Mouse (Mus musculus) MEL (cell line): ENCODE measurements at regions not wholly inside any gene's neighbourhood (a gene's known extent, or its start where the extent isn't known, plus 50 kb on each side); places are given as distances from the start of the nearest gene placed in this dataset.

Source experiments
- CTCF ChIP-seq, 3 experiments: IDR thresholded peaks in 2 of 3; conservative IDR thresholded peaks in 1 of 3; 2 replicates each; pipeline ENCODE4 v1.5.1; 2011 to 2012; ENCODE audit warnings: low read length in 3 of 3, low read depth in 2 of 3, mild to moderate bottlenecking in 2 of 3, improper control_type of control experiment in 1 of 3, inconsistent platforms in 1 of 3, mixed read lengths in 1 of 3, moderate library complexity in 1 of 3; ENCODE audit not compliant: control insufficient read depth in 1 of 3, insufficient read depth in 1 of 3, poor library complexity in 1 of 3, severe bottlenecking in 1 of 3
- GATA1 ChIP-seq: IDR thresholded peaks from 2 replicates; pipeline ENCODE4 v1.6.1; 2011; ENCODE audit warnings: low read depth, low read length, improper control_type of control experiment
- JUND ChIP-seq: IDR thresholded peaks from 2 replicates; pipeline ENCODE4 v1.6.1; 2011; ENCODE audit warnings: low read depth, mild to moderate bottlenecking, improper control_type of control experiment, low read length
- MAX ChIP-seq: IDR thresholded peaks from 2 replicates; pipeline ENCODE4 v1.6.1; 2011; ENCODE audit warnings: low read length, improper control_type of control experiment
- MAZ ChIP-seq: IDR thresholded peaks from 2 replicates; pipeline ENCODE4 v1.6.1; 2012; ENCODE audit warnings: low read depth, mild to moderate bottlenecking, inconsistent platforms, low read length, improper control_type of control experiment
- POLR2A ChIP-seq, 2 experiments: IDR thresholded peaks; 2 replicates each; pipeline ENCODE4 v1.6.1; 2011 to 2012; ENCODE audit warnings: low read length in 2 of 2, mild to moderate bottlenecking in 2 of 2, control low read depth in 1 of 2, improper control_type of control experiment in 1 of 2, low read depth in 1 of 2, moderate library complexity in 1 of 2; ENCODE audit not compliant: control insufficient read depth in 1 of 2, insufficient read depth in 1 of 2, poor library complexity in 1 of 2
- POLR2AphosphoS2 ChIP-seq: IDR thresholded peaks from 2 replicates; pipeline ENCODE4 v1.6.1; 2011; ENCODE audit warnings: low read length, improper control_type of control experiment
- TAL1 ChIP-seq: IDR thresholded peaks from 2 replicates; pipeline ENCODE4 v1.6.1; 2012; ENCODE audit warnings: mild to moderate bottlenecking, inconsistent platforms, low read length, moderate library complexity, mixed read lengths
- UBTF ChIP-seq: IDR thresholded peaks from 2 replicates; pipeline ENCODE4 v1.6.1; 2012; ENCODE audit warnings: low read depth, mild to moderate bottlenecking, inconsistent platforms, low read length, improper control_type of control experiment, moderate library complexity, borderline replicate concordance; ENCODE audit not compliant: insufficient read depth
- USF2 ChIP-seq, 2 experiments: IDR thresholded peaks; 2 replicates each; pipeline ENCODE4 v1.6.1; 2011 to 2012; ENCODE audit warnings: improper control_type of control experiment in 2 of 2, low read length in 2 of 2, borderline replicate concordance in 1 of 2, inconsistent platforms in 1 of 2, low read depth in 1 of 2, mild to moderate bottlenecking in 1 of 2; ENCODE audit not compliant: insufficient read depth in 1 of 2
- ZNF384 ChIP-seq: IDR thresholded peaks from 2 replicates; pipeline ENCODE4 v1.6.1; 2012; ENCODE audit warnings: low read depth, mild to moderate bottlenecking, inconsistent platforms, low read length, improper control_type of control experiment

GRCm38 (mm10) chr4:35405301-35406006 is 179.5 kb upstream of the C9orf72 start:
- TF ChIP-seq POLR2A (IDR thresholded peaks at IDR 0.05; ENCODE audit: control insufficient read depth in 1 of 2, insufficient read depth in 1 of 2, low read depth in 1 of 2, low read length in 2 of 2, poor library complexity in 1 of 2) (no peak), JUND (no peak), CTCF (IDR thresholded peaks at IDR 0.05 in 2 of 3, conservative IDR thresholded peaks at IDR 0.05 in 1 of 3; ENCODE audit: control insufficient read depth in 1 of 3, insufficient read depth in 1 of 3, low read depth in 2 of 3, low read length in 3 of 3, poor library complexity in 1 of 3, severe bottlenecking in 1 of 3) (no peak), MAX (no peak), UBTF (no peak), ZNF384 (no peak), POLR2AphosphoS2 (no peak), TAL1 (no peak), GATA1 (no peak), USF2 (IDR thresholded peaks at IDR 0.05; ENCODE audit: borderline replicate concordance in 1 of 2, insufficient read depth in 1 of 2, low read depth in 1 of 2, low read length in 2 of 2) (no peak), MAZ (no peak)
